Mouse (Mus musculus) stomach, postnatal 0 days (tissue): ENCODE measurements at regions not wholly inside any gene's neighbourhood (a gene's known extent, or its start where the extent isn't known, plus 50 kb on each side); places are given as distances from the start of the nearest gene placed in this dataset.

Source experiments
- ATAC-seq: fragments of 200-750 bp; cut with Nextera tagmentation; 2 replicates; pipeline ENCODE4 v1.8.0; 2017; ENCODE audit not compliant: low FRiP score, low TSS enrichment
- DNase-seq: peaks from one replicate; pipeline ENCODE4 v3.0.0-alpha.2; 2016; ENCODE audit warnings: low spot score
- H3K27ac ChIP-seq: fragments of 300-500 bp; sonication (generic); replicated peaks from 2 replicates; pipeline ENCODE4 v1.5.1; 2014; ENCODE audit warnings: mild to moderate bottlenecking, control low read depth
- H3K27me3 ChIP-seq: fragments of 300-500 bp; sonication (generic); 2 replicates; pipeline ENCODE4 v1.6.1; 2014; ENCODE audit warnings: low read length; ENCODE audit not compliant: control insufficient read depth, insufficient read depth
- H3K36me3 ChIP-seq: fragments of 300-500 bp; sonication (generic); 2 replicates; pipeline ENCODE4 v1.6.1; 2014; ENCODE audit warnings: low read length, mixed read lengths; ENCODE audit not compliant: control insufficient read depth, insufficient read depth
- H3K4me1 ChIP-seq: fragments of 300-500 bp; sonication (generic); replicated peaks from 2 replicates; pipeline ENCODE4 v1.6.1; 2014; ENCODE audit warnings: antibody characterized with exemption; ENCODE audit not compliant: control insufficient read depth, insufficient read depth
- H3K4me2 ChIP-seq: fragments of 300-500 bp; sonication (generic); replicated peaks from 2 replicates; pipeline ENCODE4 v1.6.1; 2014; ENCODE audit warnings: low read depth, mild to moderate bottlenecking, control low read depth, moderate library complexity
- H3K4me3 ChIP-seq: fragments of 300-500 bp; sonication (generic); 2 replicates; pipeline ENCODE4 v1.5.1; 2014; ENCODE audit warnings: low read depth, low read length, control low read depth
- H3K9ac ChIP-seq: fragments of 300-500 bp; sonication (generic); 2 replicates; pipeline ENCODE4 v1.6.1; 2014; ENCODE audit warnings: mild to moderate bottlenecking, low read length, control low read depth, mixed read lengths
- H3K9me3 ChIP-seq: fragments of 300-500 bp; sonication (generic); 2 replicates; pipeline ENCODE4 v1.6.1; 2016; ENCODE audit warnings: low read length; ENCODE audit not compliant: control insufficient read depth
- CTCF ChIP-seq: IDR thresholded peaks from 2 replicates; pipeline ENCODE4 v1.5.1; 2016; ENCODE audit warnings: antibody characterized with exemption, low read depth, mild to moderate bottlenecking, moderate library complexity
- EP300 ChIP-seq: optimal IDR thresholded peaks from 2 replicates; pipeline ENCODE3; 2016; ENCODE audit warnings: antibody characterized with exemption
- WGBS: fragments of 180-500 bp; shearing (Covaris S2); extraction: QIAGEN DNeasy Blood & Tissue Kit; methylation state at CpG from one replicate; pipeline ENCODE4 v1.1.7; 2014; 5-methylcytosine and 5-hydroxymethylcytosine counted together

DNA sequence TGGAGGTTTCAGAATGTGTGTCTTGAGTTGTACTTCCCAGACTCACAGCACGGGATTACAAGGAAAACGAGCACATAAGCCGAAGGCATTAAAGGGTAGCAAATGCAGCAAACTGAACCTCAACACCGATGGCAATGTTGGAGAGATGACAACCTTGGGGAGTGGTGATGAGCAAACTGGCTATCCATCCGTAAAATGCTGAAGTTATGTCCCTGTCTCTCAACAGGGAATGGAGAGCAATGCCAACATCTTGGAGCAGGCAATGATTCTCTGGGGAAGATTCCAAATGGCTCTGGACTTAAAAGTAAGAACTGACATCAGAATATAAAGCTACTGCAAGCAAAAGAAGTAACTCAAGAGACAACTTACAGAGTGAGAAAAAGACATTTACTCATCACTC, 170.5 kb upstream of the Ogfrl1 start:
- DNase-seq = no peak
- Histone ChIP-seq H3K9me3 (no peaks in the 10 kb centered on the region), H3K4me2 (no peak overlapping the region), H3K4me3 (no peak overlapping the region), H3K27me3 (no peaks in the 10 kb centered on the region), H3K27ac (no peak overlapping the region), H3K36me3 (no peaks in the 10 kb centered on the region), H3K9ac (no peak overlapping the region), H3K4me1 (no peaks in the 10 kb centered on the region)
- WGBS = 88% methylated on average over 5 of the region's 5 CpGs
- no peak for ATAC-seq
- TF ChIP-seq EP300 = no peak
- TF ChIP-seq CTCF = no peak

DNA sequence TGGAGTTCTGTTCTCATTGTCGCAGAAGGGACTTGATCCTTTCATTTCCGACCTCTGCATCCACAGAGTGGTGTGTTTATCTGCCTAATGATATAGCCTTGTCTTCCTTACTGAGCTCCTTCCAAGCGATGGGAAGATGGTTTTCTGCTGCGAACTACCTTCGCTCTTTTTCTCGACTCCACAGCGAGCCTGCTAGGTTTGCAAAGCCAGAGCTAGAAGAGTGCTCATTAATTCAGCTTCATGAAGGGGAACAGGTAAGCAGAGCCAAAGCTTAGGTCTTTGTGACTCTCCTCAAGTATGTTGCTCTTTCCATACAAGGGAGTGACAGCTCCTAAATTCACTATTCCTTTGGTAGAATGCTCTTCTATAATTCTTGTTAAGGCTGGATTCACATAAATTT, 176.9 kb upstream of the Ogfrl1 start:
- no peak for ATAC-seq
- H3K27ac ChIP-seq = no peak overlapping the region
- no peaks in the 10 kb centered on the region for H3K4me1 ChIP-seq
- DNase-seq = no peak
- H3K36me3 ChIP-seq = no peaks in the 10 kb centered on the region
- H3K9me3 ChIP-seq = no peaks in the 10 kb centered on the region
- H3K4me3 ChIP-seq = no peak overlapping the region
- H3K4me2 ChIP-seq = no peak overlapping the region
- WGBS = 75% methylated on average over 7 of the region's 7 CpGs
- H3K27me3 ChIP-seq = no peaks in the 10 kb centered on the region
- H3K9ac ChIP-seq = no peak overlapping the region
- no peak for TF ChIP-seq EP300
- TF ChIP-seq CTCF = no peak

DNA sequence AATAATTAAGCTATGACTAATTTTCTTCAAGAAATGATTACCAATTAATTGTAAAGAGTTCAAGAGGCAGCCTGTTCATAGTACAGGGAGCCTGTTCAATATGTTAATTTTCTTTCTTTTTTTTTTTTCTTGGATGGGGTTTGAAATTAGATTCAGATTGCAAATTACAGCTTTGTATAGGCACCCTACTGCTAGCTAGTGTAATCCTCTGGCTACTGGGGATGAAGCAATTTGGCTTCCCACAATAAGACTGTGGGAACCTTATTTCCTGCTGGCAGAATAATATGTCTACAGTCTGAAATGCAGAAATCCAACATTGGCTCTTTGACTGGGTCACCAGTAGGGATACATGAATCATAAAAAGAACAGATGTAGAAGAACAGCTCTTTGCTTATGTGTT, 177.4 kb upstream of the Ogfrl1 start:
- ATAC-seq = no peak
- H3K27ac ChIP-seq = no peak overlapping the region

DNA sequence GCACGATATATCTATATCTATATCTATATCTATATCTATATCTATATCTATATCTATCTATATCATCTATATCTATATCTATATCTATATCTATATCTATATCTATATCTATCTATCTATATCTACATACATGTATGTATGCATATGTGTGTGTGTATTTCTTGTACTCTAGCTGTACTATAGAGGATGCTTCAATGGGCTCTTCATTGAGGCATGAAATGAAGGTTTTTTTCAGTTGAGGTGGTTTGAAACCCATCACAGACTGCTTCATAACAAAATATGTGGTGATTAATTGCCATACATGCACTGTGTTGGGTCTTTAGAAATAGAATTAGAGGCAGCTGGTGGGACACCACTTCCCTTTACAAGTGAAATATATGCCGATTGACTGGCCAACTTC, 177.9 kb upstream of the Ogfrl1 start:
- Histone ChIP-seq H3K9me3 (no peaks in the 10 kb centered on the region), H3K36me3 (no peaks in the 10 kb centered on the region), H3K4me1 (no peaks in the 10 kb centered on the region), H3K27ac (no peak overlapping the region), H3K27me3 (no peaks in the 10 kb centered on the region), H3K4me2 (no peak overlapping the region), H3K4me3 (no peak overlapping the region), H3K9ac (no peak overlapping the region)
- WGBS = 93% methylated on average over 2 of the region's 2 CpGs
- ATAC-seq = no peak
- no peak for DNase-seq
- TF ChIP-seq EP300 (no peak), CTCF (no peak)

More for the DNA sequence above, 177.4 kb upstream of the Ogfrl1 start:
- Histone ChIP-seq H3K36me3 (no peaks in the 10 kb centered on the region), H3K4me2 (no peak overlapping the region), H3K9ac (no peak overlapping the region), H3K9me3 (no peaks in the 10 kb centered on the region), H3K4me1 (no peaks in the 10 kb centered on the region), H3K27me3 (no peaks in the 10 kb centered on the region), H3K4me3 (no peak overlapping the region)
- DNase-seq = no peak
- TF ChIP-seq EP300 = no peak
- TF ChIP-seq CTCF = no peak

DNA sequence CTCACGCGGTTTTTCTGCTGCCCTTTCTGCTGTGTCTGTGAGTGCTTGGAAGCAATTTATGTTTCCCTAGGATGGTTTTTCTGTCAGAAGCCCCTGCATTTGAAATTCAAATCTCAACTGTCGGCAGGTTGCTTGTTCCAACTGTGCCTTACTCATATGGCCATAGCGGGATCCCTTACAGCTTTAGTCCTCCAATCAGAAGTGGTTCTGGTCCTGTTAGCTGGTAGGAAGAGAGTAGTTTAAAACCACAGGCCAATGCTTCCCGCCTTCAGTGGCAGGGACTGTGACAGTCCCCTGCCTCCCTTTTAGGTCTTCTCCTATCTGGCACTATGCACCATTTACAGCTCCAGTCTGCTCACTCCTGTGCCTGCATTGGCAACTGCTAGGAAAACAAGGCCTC, 178.6 kb upstream of the Ogfrl1 start:
- WGBS = 68% methylated on average over 5 of the region's 5 CpGs

DNA sequence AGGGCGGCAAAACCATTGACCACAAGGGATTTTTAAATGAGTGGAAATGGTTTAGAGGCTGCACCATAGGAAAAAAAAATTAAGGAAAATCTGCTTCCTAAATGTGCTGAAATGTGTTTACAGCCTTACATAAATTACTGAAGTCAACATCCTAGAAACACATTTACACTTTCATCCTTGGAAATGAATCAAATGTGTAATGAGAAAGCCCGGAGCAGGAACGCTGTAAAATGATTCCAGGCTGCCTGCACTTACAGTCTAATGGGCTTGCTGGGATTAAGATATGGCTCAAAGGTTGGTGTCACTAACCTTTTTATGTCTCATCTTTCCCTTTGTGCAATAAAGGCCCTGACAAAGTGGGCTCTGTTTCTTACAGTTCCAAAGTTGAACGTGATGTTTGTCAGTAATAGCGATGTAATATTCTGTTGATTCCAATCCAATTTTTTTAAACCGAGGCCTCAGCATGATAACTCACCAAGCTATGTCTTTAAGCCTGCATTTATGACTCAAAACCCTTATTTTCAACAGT, 172.1 kb upstream of the B3gat2 start:
- DNase-seq (no peak), ATAC-seq (no peak)
- Histone ChIP-seq H3K27me3 (no peaks in the 10 kb centered on the region), H3K9me3 (no peaks in the 10 kb centered on the region), H3K27ac (no peak overlapping the region), H3K4me2 (no peak overlapping the region), H3K36me3 (no peaks in the 10 kb centered on the region), H3K4me3 (no peak overlapping the region), H3K9ac (no peak overlapping the region), H3K4me1 (no peaks in the 10 kb centered on the region)
- 63% methylated on average over 6 of the region's 6 CpGs for WGBS
- no peak for TF ChIP-seq EP300
- no peak for TF ChIP-seq CTCF

More for the DNA sequence above, 178.6 kb upstream of the Ogfrl1 start:
- H3K9ac ChIP-seq = no peak overlapping the region
- DNase-seq (no peak), ATAC-seq (no peak)
- no peak overlapping the region for H3K4me2 ChIP-seq
- no peaks in the 10 kb centered on the region for H3K36me3 ChIP-seq
- H3K27ac ChIP-seq = no peak overlapping the region
- no peaks in the 10 kb centered on the region for H3K4me1 ChIP-seq
- H3K27me3 ChIP-seq = no peaks in the 10 kb centered on the region
- TF ChIP-seq CTCF = no peak
- TF ChIP-seq EP300 = no peak
- no peaks in the 10 kb centered on the region for H3K9me3 ChIP-seq
- H3K4me3 ChIP-seq = no peak overlapping the region
